ENCODE assay signal across 9 mouse cellular contexts in genomic region chr11:69372056-69372779, GRCm38 (mm10). TPM values are rescaled to one million over a fixed set of nuclear protein-coding genes. Genes with fewer than 3 reads are reported as not detected.
A peak's percentile ranks its signal among the peaks of the same experiment; 100 is the strongest.
DNase-seq lines count a peak whose midpoint lies in the region; ATAC-seq lines count a peak whose summit lies in the region.
"Had no signal": no experiment of that assay in that cellular context is flagged by ENCODE, and none has a peak within 500 bp of the region (broad histone marks: within the 10 kb centered on the region; RNA-seq: fewer than 3 reads in every experiment).

No protein-coding gene starts in this region.

- no peak for ATAC-seq in hindbrain, embryonic 11.5 days (ENCODE audit: low FRiP score)
- ATAC-seq in midbrain, embryonic 15.5 days (replicated peaks), result no peak
- no peak for ATAC-seq in megakaryocyte, adult 5-6 weeks (ENCODE audit: poor library complexity, severe bottlenecking)

- peak overlapping the region; percentile 75 for H3K27ac ChIP-seq in hindbrain, embryonic 11.5 days (ENCODE audit: low read depth, low read length)
- H3K27ac ChIP-seq in midbrain, embryonic 15.5 days, result peak overlapping the region; percentile 74
- H3K27ac ChIP-seq: macrophage had no signal

- H3K9me3 ChIP-seq in hindbrain, embryonic 11.5 days (ENCODE audit: control insufficient read depth, low read length), result no peaks in the 10 kb centered on the region
- H3K9me3 ChIP-seq in midbrain, embryonic 15.5 days, result no peaks in the 10 kb centered on the region

- H3K27me3 ChIP-seq in hindbrain, embryonic 11.5 days (ENCODE audit: control insufficient read depth, insufficient read depth, low read length), result no peaks in the 10 kb centered on the region
- H3K27me3 ChIP-seq in midbrain, embryonic 15.5 days (replicated peaks), result no peaks in the 10 kb centered on the region

- peak overlapping the region; percentile 20 for H3K9ac ChIP-seq in hindbrain, embryonic 11.5 days (ENCODE audit: low read depth, low read length)
- peak overlapping the region; percentile 18; the same call in 1 of the 2 replicates for H3K9ac ChIP-seq in midbrain, embryonic 15.5 days

- peak overlapping the region; percentile 3; the same call in 1 of the 2 replicates for H3K4me3 ChIP-seq in hindbrain, embryonic 11.5 days (ENCODE audit: low read depth, low read length)
- H3K4me3 ChIP-seq in midbrain, embryonic 15.5 days, result 0 out of 2 replicates have a peak overlapping the region, but pooled peaks have one; percentile 8

- no peaks in the 10 kb centered on the region for H3K36me3 ChIP-seq in hindbrain, embryonic 11.5 days (ENCODE audit: control insufficient read depth, insufficient read depth, low read length)
- no peaks in the 10 kb centered on the region for H3K36me3 ChIP-seq in midbrain, embryonic 15.5 days (replicated peaks)

- H3K4me1 ChIP-seq in hindbrain, embryonic 11.5 days (replicated peaks; ENCODE audit: control insufficient read depth, insufficient read depth, low read length), result peaks cover 14% of the 10 kb centered on the region
- H3K4me1 ChIP-seq in midbrain, embryonic 15.5 days, result peaks cover 37% of the 10 kb centered on the region

- 52% methylated on average over 12 of the region's 12 CpGs for WGBS in hindbrain, embryonic 11.5 days
- WGBS in midbrain, embryonic 15.5 days, result 39% methylated on average over 12 of the region's 12 CpGs

- DNase-seq in retina, postnatal 1 day, result peak; percentile 52
- DNase-seq in retina, embryonic 14.5 days (ENCODE audit: low spot score), result no peak
- DNase-seq in cerebellum, postnatal 10 days, result peak; percentile 94 to 96
- DNase-seq in hindbrain, embryonic 11.5 days (ENCODE audit: low spot score), result no peak
- DNase-seq in layer of hippocampus, postnatal 10 days (ENCODE audit: low spot score in 2 of 2), result peak; percentile 80
- DNase-seq in lung, postnatal 36 days, result no peak

- no peak overlapping the region for H3K4me2 ChIP-seq in hindbrain, embryonic 11.5 days (replicated peaks; ENCODE audit: low read depth, low read length)
- H3K4me2 ChIP-seq in midbrain, embryonic 15.5 days, result peak overlapping the region; percentile 36

RNA-seq across cellular contexts. Expression of gene Chd3, which starts 3.0 kb away (rescaled TPM):
- polyA plus RNA-seq in hindbrain, embryonic 11.5 days (2014; fragmentation: Nextera tagmentation; extraction: Ambion mirVana), result 44.3 and 57.1 TPM in 2 replicates
- 100 to 1,000 TPM; 540 to 617 TPM for total RNA-seq in layer of hippocampus, postnatal 10 days (2021)
- 98.2 and 102 TPM in 2 replicates for polyA plus RNA-seq in midbrain, embryonic 15.5 days (2015; fragmentation: Nextera tagmentation; extraction: Ambion mirVana)
- 13.6 and 13.9 TPM in 2 replicates for total RNA-seq in megakaryocyte, adult 5-6 weeks (2015)
- 17.1 and 19.8 TPM in 2 replicates for total RNA-seq in megakaryocyte, adult 5-6 weeks (2017)

RNA-seq across cellular contexts. Expression of gene Naa38, which starts 23.1 kb away (rescaled TPM):
- 120 and 124 TPM in 2 replicates for polyA plus RNA-seq in hindbrain, embryonic 11.5 days (2014; fragmentation: Nextera tagmentation; extraction: Ambion mirVana)
- 10 to 100 TPM; 84.1 to 95.1 TPM for total RNA-seq in layer of hippocampus, postnatal 10 days (2021)
- polyA plus RNA-seq in midbrain, embryonic 15.5 days (2015; fragmentation: Nextera tagmentation; extraction: Ambion mirVana), result 96.8 and 101 TPM in 2 replicates
- 90.6 and 105 TPM in 2 replicates for total RNA-seq in megakaryocyte, adult 5-6 weeks (2015)
- total RNA-seq in megakaryocyte, adult 5-6 weeks (2017), result 147 and 161 TPM in 2 replicates

RNA-seq across cellular contexts. Expression of gene Cyb5d1, which starts 23.2 kb away (rescaled TPM):
- 32.7 and 45.2 TPM in 2 replicates for polyA plus RNA-seq in hindbrain, embryonic 11.5 days (2014; fragmentation: Nextera tagmentation; extraction: Ambion mirVana)
- total RNA-seq in layer of hippocampus, postnatal 10 days (2021), result 10 to 100 TPM; 28.4 to 40.6 TPM
- polyA plus RNA-seq in midbrain, embryonic 15.5 days (2015; fragmentation: Nextera tagmentation; extraction: Ambion mirVana), result 32.7 and 33.5 TPM in 2 replicates
- total RNA-seq in megakaryocyte, adult 5-6 weeks (2015), result 11.6 and 15.3 TPM in 2 replicates
- total RNA-seq in megakaryocyte, adult 5-6 weeks (2017), result 24.0 and 28.1 TPM in 2 replicates

RNA-seq across cellular contexts. Expression of gene Tmem88, which starts 25.8 kb away (rescaled TPM):
- polyA plus RNA-seq in hindbrain, embryonic 11.5 days (2014; fragmentation: Nextera tagmentation; extraction: Ambion mirVana), result 15.7 and 17.1 TPM in 2 replicates
- total RNA-seq in layer of hippocampus, postnatal 10 days (2021), result 1 to 10 TPM; 2.1 to 2.7 TPM
- polyA plus RNA-seq in midbrain, embryonic 15.5 days (2015; fragmentation: Nextera tagmentation; extraction: Ambion mirVana), result 6.5 and 7.0 TPM in 2 replicates
- total RNA-seq in megakaryocyte, adult 5-6 weeks (2015), result 0.14 TPM in 1 of 2 replicates, not detected in the other
- 0.18 TPM in 1 of 2 replicates, not detected in the other for total RNA-seq in megakaryocyte, adult 5-6 weeks (2017)

RNA-seq across cellular contexts. Expression of gene Rnf227, which starts 32.0 kb away (rescaled TPM):
- 28.7 and 34.9 TPM in 2 replicates for polyA plus RNA-seq in hindbrain, embryonic 11.5 days (2014; fragmentation: Nextera tagmentation; extraction: Ambion mirVana)
- 10 to 100 TPM; 72.6 to 76.6 TPM for total RNA-seq in layer of hippocampus, postnatal 10 days (2021)
- 278 and 308 TPM in 2 replicates for polyA plus RNA-seq in midbrain, embryonic 15.5 days (2015; fragmentation: Nextera tagmentation; extraction: Ambion mirVana)
- 3.7 and 8.1 TPM in 2 replicates for total RNA-seq in megakaryocyte, adult 5-6 weeks (2015)
- total RNA-seq in megakaryocyte, adult 5-6 weeks (2017), result 7.2 and 8.7 TPM in 2 replicates

Comparison
In these comparisons a context has a peak if more than half of its experiments do, and no peak if none do; other contexts are left out.
1. DNase-seq: peak in retina, postnatal 1 day (single experiment), cerebellum, postnatal 10 days (2 of 2) and layer of hippocampus, postnatal 10 days (2 of 2); none in retina, embryonic 14.5 days (single experiment), hindbrain, embryonic 11.5 days (single experiment) and lung, postnatal 36 days (single experiment).
2. RNA of gene Chd3, which starts 3.0 kb away (total RNA-seq): 540 to 617 TPM in layer of hippocampus, postnatal 10 days; 13.6 to 19.8 TPM in megakaryocyte, adult 5-6 weeks; every median in the first group is over 10 times any median in the second.